Mouse (Mus musculus): ENCODE results near the gene Fam162a. TPM values are rescaled to one million over a fixed set of nuclear protein-coding genes. Genes with fewer than 3 reads are reported as not detected.
"Not testable (repeated sequence)": the region's sequence is repeated elsewhere in the genome, so short reads cannot be mapped to it uniquely, and the experiment has no call there.

Gene Fam162a
- 690 and 731 TPM in 2 replicates for polyA plus RNA-seq (2016; fragmentation: Nextera tagmentation; extraction: Ambion mirVana)

GRCm38 (mm10) chr16:36071450-36072379 lies at the start of gene Fam162a, which contains the start of gene Ccdc58:
Gene Fam162a (minus strand): TSS chr16:36071594.
Gene Ccdc58 (plus strand): TSS chr16:36071685.
- Histone ChIP-seq H3K4me3 (peak within 1 kb of the TSS; percentile 95), H3K9me3 (replicated peaks) (no peaks in the 10 kb centered on the region), H3K36me3 (peaks cover 14% of the 10 kb centered on the region), H3K4me1 (replicated peaks) (peaks cover 30% of the 10 kb centered on the region), H3K4me2 (peak within 1 kb of the TSS; percentile 70), H3K27ac (ENCODE audit: poor library complexity, severe bottlenecking) (peak within 1 kb of the TSS; percentile 100), H3K9ac (peak within 1 kb of the TSS; percentile 94), H3K27me3 (replicated peaks) (no peaks in the 10 kb centered on the region)
- peak; percentile 94 for ATAC-seq (ENCODE audit: insufficient number of reproducible peaks, low FRiP score)
- under 1% methylated on average over 79 of the region's 81 CpGs for WGBS

DNA sequence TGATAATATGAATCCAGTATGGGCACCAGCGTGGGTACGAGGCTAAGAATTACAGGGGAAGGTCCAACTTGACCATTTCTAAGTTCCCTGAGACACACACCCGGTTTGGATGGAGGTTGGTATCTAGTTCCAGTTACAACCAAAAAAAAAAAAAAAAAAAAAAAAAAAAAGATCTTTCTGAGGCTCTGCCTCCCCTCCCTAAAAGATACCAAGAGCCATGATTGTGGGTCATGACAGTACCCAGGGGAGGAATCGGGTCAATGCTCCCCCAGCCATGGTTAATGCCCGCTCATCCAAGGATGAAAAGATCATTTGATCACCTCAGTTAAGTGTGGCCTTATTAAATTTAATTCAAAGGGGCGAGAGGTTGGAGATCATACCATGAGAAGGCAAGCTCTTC lies 44.4 kb upstream of the Fam162a start:
- not testable (repeated sequence) for H3K4me1 ChIP-seq (replicated peaks); ATAC-seq (ENCODE audit: insufficient number of reproducible peaks, low FRiP score); H3K4me2 ChIP-seq; H3K27ac ChIP-seq (ENCODE audit: poor library complexity, severe bottlenecking); H3K9ac ChIP-seq; H3K36me3 ChIP-seq; H3K27me3 ChIP-seq (replicated peaks); H3K4me3 ChIP-seq; H3K9me3 ChIP-seq (replicated peaks)
- 94% methylated on average over 6 of the region's 6 CpGs for WGBS

DNA sequence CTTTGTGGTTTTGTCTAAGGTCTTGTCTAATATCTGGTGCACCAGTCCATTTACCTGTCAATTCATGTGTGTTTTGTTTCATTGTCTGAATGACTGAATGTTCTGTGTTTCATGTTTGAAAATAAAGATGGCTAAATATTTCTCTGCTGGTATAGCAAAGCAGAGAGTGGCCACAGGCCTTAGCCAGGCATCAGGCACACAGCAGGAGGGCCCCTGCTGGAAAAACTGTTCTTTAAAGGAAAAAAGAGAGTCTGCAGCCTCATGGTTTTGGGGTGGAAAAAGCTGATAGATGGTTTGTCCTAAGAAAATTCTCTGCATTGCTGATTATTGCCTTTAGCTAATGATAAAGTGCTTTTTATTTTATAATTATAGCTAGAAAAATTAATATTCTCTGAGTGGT lies 40.1 kb upstream of the Fam162a start:
- not testable (repeated sequence) for H3K4me2 ChIP-seq; H3K4me1 ChIP-seq (replicated peaks); H3K9me3 ChIP-seq (replicated peaks); ATAC-seq (ENCODE audit: insufficient number of reproducible peaks, low FRiP score); H3K4me3 ChIP-seq; H3K36me3 ChIP-seq; H3K27ac ChIP-seq (ENCODE audit: poor library complexity, severe bottlenecking); H3K9ac ChIP-seq; H3K27me3 ChIP-seq (replicated peaks)

DNA sequence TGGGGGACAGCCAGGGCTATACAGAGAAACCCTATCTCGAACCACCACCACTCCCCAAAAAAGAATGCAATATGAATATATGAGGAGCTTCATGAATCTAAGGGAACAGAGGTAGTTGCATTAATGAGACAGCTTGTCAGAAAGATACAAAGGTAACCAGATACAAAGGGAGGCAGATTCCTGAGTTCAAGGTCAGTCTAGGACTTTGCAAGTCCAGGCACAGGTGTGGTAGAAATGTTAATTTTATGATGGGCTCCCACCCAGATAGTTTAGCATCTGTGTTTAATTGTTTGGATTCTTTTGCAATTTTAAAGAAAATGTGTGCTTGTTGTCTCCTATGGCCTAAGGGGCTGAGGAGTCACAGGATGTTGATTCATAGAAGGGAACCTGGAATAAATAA lies 30.8 kb upstream of the Fam162a start:
- no peak for ATAC-seq (ENCODE audit: insufficient number of reproducible peaks, low FRiP score)
- Histone ChIP-seq H3K4me1 (replicated peaks) (no peaks in the 10 kb centered on the region), H3K4me2 (no peak overlapping the region), H3K36me3 (no peaks in the 10 kb centered on the region), H3K27me3 (replicated peaks) (no peaks in the 10 kb centered on the region), H3K9me3 (replicated peaks) (peaks cover 10% of the 10 kb centered on the region), H3K9ac (no peak overlapping the region), H3K4me3 (no peak overlapping the region), H3K27ac (ENCODE audit: poor library complexity, severe bottlenecking) (no peak overlapping the region)
- 87% methylated on average over 1 of the region's 1 CpGs for WGBS

GRCm38 (mm10) chr16:36101526-36101925 lies 30.1 kb upstream of the Fam162a start:
- Histone ChIP-seq H3K4me3 (no peak overlapping the region), H3K27ac (ENCODE audit: poor library complexity, severe bottlenecking) (no peak overlapping the region), H3K9ac (no peak overlapping the region), H3K4me2 (no peak overlapping the region), H3K36me3 (no peaks in the 10 kb centered on the region), H3K27me3 (replicated peaks) (no peaks in the 10 kb centered on the region), H3K4me1 (replicated peaks) (no peaks in the 10 kb centered on the region), H3K9me3 (replicated peaks) (peaks cover 10% of the 10 kb centered on the region)
- WGBS, result 87% methylated on average over 1 of the region's 1 CpGs
- no peak for ATAC-seq (ENCODE audit: insufficient number of reproducible peaks, low FRiP score)

GRCm38 (mm10) chr16:36097813-36098499 lies 26.6 kb upstream of the Fam162a start:
- H3K9me3 ChIP-seq (replicated peaks); H3K27me3 ChIP-seq (replicated peaks); H3K36me3 ChIP-seq; ATAC-seq (ENCODE audit: insufficient number of reproducible peaks, low FRiP score); H3K27ac ChIP-seq (ENCODE audit: poor library complexity, severe bottlenecking); H3K4me1 ChIP-seq (replicated peaks); H3K9ac ChIP-seq; H3K4me3 ChIP-seq; H3K4me2 ChIP-seq: not testable (repeated sequence)
- WGBS, result 87% methylated on average over 12 of the region's 12 CpGs

DNA sequence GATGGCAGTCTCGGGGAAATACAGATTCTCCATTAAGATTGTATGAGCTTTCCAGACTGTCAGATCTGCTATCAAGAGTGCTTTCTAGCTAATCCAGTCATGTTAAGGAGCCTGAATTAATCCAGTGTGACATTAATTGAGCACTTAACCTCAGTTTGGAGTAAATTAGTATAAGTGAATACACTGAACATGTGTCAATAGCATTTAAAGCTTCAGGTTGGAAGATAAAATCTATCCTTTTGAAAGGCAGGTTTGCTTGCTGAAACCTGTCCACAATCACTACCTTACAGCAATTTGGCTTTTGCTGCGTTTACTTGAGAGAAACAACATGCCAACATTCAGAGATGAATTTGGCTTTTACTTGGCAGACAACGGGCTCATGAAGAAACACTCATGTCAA lies 22.7 kb upstream of the Fam162a start:
- 82% methylated on average over 3 of the region's 3 CpGs for WGBS
- H3K4me3 ChIP-seq, result no peak overlapping the region
- H3K27me3 ChIP-seq (replicated peaks), result no peaks in the 10 kb centered on the region
- no peak overlapping the region for H3K4me2 ChIP-seq
- H3K9me3 ChIP-seq (replicated peaks), result no peaks in the 10 kb centered on the region
- no peak overlapping the region for H3K9ac ChIP-seq
- H3K27ac ChIP-seq (ENCODE audit: poor library complexity, severe bottlenecking), result no peak overlapping the region
- no peak for ATAC-seq (ENCODE audit: insufficient number of reproducible peaks, low FRiP score)
- peaks cover 34% of the 10 kb centered on the region for H3K36me3 ChIP-seq
- no peaks in the 10 kb centered on the region for H3K4me1 ChIP-seq (replicated peaks)

DNA sequence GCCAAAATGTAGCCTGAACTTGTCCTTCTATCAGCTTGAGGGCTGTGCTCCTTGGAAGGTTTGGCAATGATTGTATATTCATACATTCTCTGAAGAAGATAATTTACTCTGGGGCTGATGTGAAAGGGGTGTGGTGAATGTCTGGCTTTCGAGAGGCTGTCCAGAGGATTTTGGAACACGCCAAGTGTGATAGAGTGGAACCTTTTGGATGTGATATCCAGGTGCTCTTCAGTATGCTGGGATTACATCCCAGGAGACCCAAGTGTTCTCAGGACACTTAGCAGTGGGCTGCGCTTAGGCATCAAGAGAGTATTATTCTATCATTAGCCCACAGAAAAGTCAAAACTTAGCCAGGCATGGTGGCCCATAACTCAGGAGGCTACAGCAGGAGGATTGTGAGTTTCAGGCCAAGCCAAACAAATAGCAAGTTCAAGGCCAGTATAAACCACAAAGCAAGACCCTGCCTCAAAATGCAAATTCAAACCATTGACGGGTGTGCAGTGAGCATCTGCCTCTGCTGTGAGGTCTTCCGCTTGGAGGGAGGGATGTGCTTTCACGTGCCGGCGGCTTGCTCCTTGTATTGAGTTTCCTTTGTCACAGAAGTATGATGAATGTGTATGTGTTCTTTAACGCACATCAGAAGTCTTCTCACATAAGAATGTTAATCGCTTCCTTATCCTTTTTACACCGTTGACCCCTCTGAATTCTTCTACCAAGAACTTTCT lies 19.6 kb upstream of the Fam162a start:
- H3K4me3 ChIP-seq, result no peak overlapping the region
- no peaks in the 10 kb centered on the region for H3K9me3 ChIP-seq (replicated peaks)
- H3K4me1 ChIP-seq (replicated peaks), result no peaks in the 10 kb centered on the region
- no peaks in the 10 kb centered on the region for H3K27me3 ChIP-seq (replicated peaks)
- peaks cover 59% of the 10 kb centered on the region for H3K36me3 ChIP-seq
- no peak overlapping the region for H3K9ac ChIP-seq
- H3K27ac ChIP-seq (ENCODE audit: poor library complexity, severe bottlenecking), result no peak overlapping the region
- 91% methylated on average over 11 of the region's 11 CpGs for WGBS
- ATAC-seq (ENCODE audit: insufficient number of reproducible peaks, low FRiP score), result no peak
- H3K4me2 ChIP-seq, result no peak overlapping the region

DNA sequence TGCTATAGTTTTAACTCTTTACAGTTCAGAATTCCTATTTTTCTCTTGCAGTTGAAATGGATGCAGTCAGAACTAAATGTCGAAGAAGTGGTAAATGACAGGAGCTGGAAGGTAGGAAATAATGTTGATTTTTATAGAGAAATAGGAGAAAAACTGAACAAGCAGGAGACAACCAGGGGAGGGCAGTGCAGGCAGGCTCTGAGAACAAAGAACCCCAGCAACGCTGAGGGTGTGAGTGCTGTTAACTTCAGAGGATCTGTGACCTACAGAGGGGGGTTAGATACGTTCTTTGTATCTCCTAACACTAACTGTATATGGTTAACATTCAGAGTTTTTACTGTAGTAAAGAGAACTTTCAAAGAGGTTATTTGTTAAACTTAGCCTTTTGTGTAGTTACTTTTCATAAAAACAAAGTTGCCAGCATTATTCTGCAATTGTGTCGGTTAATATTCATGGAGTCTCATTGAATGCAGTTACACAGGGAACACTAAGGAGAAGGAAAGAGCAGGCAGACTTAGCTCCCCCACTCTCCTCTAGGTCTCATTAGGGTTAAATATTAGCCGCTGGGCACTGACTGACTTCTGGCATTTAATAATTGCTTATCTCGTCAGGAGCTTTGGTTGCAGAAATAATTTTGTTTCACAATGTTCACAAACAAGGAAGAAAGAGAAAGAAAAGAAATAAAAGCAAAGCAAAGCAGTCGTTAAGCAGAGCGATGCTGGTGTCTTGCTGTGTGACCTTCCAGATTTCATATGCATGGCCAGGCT lies 18.6 kb upstream of the Fam162a start:
- Histone ChIP-seq H3K9ac (no peak overlapping the region), H3K4me3 (no peak overlapping the region), H3K9me3 (replicated peaks) (no peaks in the 10 kb centered on the region), H3K27ac (ENCODE audit: poor library complexity, severe bottlenecking) (no peak overlapping the region), H3K36me3 (peaks cover 65% of the 10 kb centered on the region), H3K4me2 (no peak overlapping the region), H3K27me3 (replicated peaks) (no peaks in the 10 kb centered on the region), H3K4me1 (replicated peaks) (no peaks in the 10 kb centered on the region)
- no peak for ATAC-seq (ENCODE audit: insufficient number of reproducible peaks, low FRiP score)
- WGBS, result 87% methylated on average over 8 of the region's 8 CpGs

- Histone ChIP-seq H3K4me2 (no peak overlapping the region), H3K27me3 (replicated peaks) (no peaks in the 10 kb centered on the region), H3K9me3 (replicated peaks) (no peaks in the 10 kb centered on the region), H3K36me3 (peaks cover 70% of the 10 kb centered on the region), H3K4me3 (no peak overlapping the region), H3K9ac (no peak overlapping the region), H3K27ac (ENCODE audit: poor library complexity, severe bottlenecking) (no peak overlapping the region; the same call in 1 of the 2 replicates), H3K4me1 (replicated peaks) (no peaks in the 10 kb centered on the region)
- ATAC-seq (ENCODE audit: insufficient number of reproducible peaks, low FRiP score), result no peak
- 77% methylated on average over 7 of the region's 7 CpGs for WGBS
Measured at GRCm38 (mm10) chr16:36089065-36089464, 17.7 kb upstream of the Fam162a start.
